Mouse (Mus musculus): ENCODE measurements at regions not wholly inside any gene's neighbourhood (a gene's known extent, or its start where the extent isn't known, plus 50 kb on each side); places are given as distances from the start of the nearest gene placed in this dataset. TPM values are rescaled to one million over a fixed set of nuclear protein-coding genes. Genes with fewer than 3 reads are reported as not detected.

DNA sequence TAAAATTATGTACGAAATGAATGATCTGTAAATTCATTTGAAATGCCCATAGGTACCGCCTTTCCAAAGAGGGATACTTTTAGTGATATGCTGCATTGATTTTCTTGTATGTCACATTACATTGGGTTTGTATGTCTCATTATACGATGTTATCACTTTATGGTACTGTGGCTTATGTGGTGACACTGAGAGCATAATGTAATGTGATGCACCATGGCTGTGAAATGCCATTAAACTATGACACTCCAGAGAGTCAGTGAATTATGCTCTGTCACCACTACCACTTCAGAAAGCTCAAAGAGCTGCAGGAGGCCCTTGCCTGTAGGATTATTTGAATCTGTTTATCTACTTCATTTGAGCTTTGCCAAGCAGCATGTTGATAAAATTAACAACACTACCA, 695.4 kb upstream of the Slc10a2 start:
- Histone ChIP-seq H3K4me2 (replicated peaks; ENCODE audit: low read depth, low read length) (no peak overlapping the region), H3K9me3 (ENCODE audit: low read length) (no peaks in the 10 kb centered on the region), H3K9ac (replicated peaks; ENCODE audit: low read length) (no peak overlapping the region), H3K27me3 (ENCODE audit: insufficient read depth, low read length) (no peaks in the 10 kb centered on the region), H3K27ac (ENCODE audit: low read length) (no peak overlapping the region), H3K4me1 (ENCODE audit: insufficient read depth, low read length) (no peaks in the 10 kb centered on the region), H3K4me3 (ENCODE audit: low read length) (no peak overlapping the region), H3K36me3 (ENCODE audit: insufficient read depth, low read length) (no peaks in the 10 kb centered on the region)
- no peak for ATAC-seq (ENCODE audit: low FRiP score, low TSS enrichment)
- WGBS, result 83% methylated on average over 3 of the region's 3 CpGs

DNA sequence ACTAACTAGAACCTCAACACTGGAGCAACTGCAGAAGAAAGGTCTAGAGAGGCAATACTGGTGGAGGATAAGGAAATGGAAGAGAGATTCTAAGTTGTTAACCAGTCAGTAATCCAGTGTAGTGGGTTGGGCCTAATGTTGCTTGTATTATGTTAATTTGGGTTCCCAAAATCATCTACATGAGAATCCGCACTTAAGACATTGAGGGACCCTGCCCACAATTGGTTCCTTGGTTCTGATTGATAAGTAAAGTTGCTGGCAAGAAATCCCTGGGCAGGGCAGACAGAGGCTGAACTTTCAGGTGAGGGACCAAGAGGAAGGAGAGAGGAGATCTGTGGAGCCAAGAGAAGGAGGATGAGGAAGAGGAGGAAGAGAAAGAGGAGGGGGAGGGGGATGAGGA, 651.2 kb upstream of the Slc10a2 start:
- H3K9ac ChIP-seq (replicated peaks; ENCODE audit: low read length), result no peak overlapping the region
- H3K9me3 ChIP-seq (ENCODE audit: low read length), result no peaks in the 10 kb centered on the region
- H3K4me3 ChIP-seq (ENCODE audit: low read length), result no peak overlapping the region
- ATAC-seq (ENCODE audit: low FRiP score, low TSS enrichment), result no peak
- H3K27me3 ChIP-seq (ENCODE audit: insufficient read depth, low read length), result no peaks in the 10 kb centered on the region
- H3K36me3 ChIP-seq (ENCODE audit: insufficient read depth, low read length), result no peaks in the 10 kb centered on the region
- no peaks in the 10 kb centered on the region for H3K4me1 ChIP-seq (ENCODE audit: insufficient read depth, low read length)
- H3K27ac ChIP-seq (ENCODE audit: low read length), result no peak overlapping the region
- 97% methylated on average over 1 of the region's 1 CpGs for WGBS
- H3K4me2 ChIP-seq (replicated peaks; ENCODE audit: low read depth, low read length), result no peak overlapping the region

DNA sequence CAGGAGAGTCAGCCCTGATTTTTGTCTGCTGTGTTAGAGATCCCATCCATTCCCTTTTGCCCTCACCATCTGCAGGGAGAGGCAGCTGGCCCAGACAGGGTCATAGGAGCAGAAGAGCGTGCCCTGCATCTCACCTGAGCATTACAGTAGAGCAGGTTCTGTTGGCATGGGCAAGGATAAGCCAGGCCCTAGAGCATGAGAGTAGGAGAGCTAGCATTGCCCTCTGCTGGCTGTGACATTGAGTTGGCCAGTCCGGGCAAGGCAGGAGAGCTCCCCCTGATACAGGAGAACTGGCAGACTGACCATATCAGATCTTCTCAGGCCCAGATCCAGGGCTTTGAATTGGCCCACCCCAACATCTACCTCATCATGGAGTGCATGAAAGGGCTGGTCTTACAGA, 634.4 kb upstream of the Slc10a2 start:
- Histone ChIP-seq H3K27ac (ENCODE audit: low read length) (no peak overlapping the region), H3K9ac (replicated peaks; ENCODE audit: low read length) (no peak overlapping the region), H3K9me3 (ENCODE audit: low read length) (no peaks in the 10 kb centered on the region), H3K36me3 (ENCODE audit: insufficient read depth, low read length) (no peaks in the 10 kb centered on the region), H3K4me2 (replicated peaks; ENCODE audit: low read depth, low read length) (no peak overlapping the region), H3K27me3 (ENCODE audit: insufficient read depth, low read length) (no peaks in the 10 kb centered on the region), H3K4me1 (ENCODE audit: insufficient read depth, low read length) (no peaks in the 10 kb centered on the region), H3K4me3 (ENCODE audit: low read length) (no peak overlapping the region)
- WGBS, result 74% methylated on average over 2 of the region's 2 CpGs
- ATAC-seq (ENCODE audit: low FRiP score, low TSS enrichment), result peak; percentile 67; the same call in 1 of the 2 replicates

DNA sequence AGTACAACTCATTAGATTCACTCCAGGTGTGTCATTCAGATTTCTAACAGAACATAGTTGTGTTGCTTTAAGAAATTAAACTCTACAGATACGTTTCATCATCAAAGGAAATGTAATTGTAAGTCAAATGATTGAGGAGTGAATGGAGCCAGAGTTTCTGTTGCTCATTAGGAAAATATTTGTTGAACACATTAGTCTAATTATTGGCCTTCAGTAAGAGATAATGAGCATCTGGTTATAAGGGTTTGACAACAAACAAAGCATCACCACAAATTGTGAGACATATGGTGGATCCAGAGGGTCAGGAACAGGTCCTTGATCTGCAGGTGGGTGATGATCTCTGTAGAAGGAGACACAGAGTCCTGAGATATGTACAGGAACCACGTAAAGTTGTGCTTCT, 622.3 kb upstream of the Slc10a2 start:
- no peaks in the 10 kb centered on the region for H3K4me1 ChIP-seq (ENCODE audit: insufficient read depth, low read length)
- 80% methylated on average over 2 of the region's 2 CpGs for WGBS
- no peak for ATAC-seq (ENCODE audit: low FRiP score, low TSS enrichment)
- H3K27ac ChIP-seq (ENCODE audit: low read length), result no peak overlapping the region
- no peak overlapping the region for H3K4me3 ChIP-seq (ENCODE audit: low read length)
- H3K9me3 ChIP-seq (ENCODE audit: low read length), result no peaks in the 10 kb centered on the region
- H3K36me3 ChIP-seq (ENCODE audit: insufficient read depth, low read length), result no peaks in the 10 kb centered on the region
- H3K9ac ChIP-seq (replicated peaks; ENCODE audit: low read length), result no peak overlapping the region
- no peak overlapping the region for H3K4me2 ChIP-seq (replicated peaks; ENCODE audit: low read depth, low read length)
- H3K27me3 ChIP-seq (ENCODE audit: insufficient read depth, low read length), result no peaks in the 10 kb centered on the region

DNA sequence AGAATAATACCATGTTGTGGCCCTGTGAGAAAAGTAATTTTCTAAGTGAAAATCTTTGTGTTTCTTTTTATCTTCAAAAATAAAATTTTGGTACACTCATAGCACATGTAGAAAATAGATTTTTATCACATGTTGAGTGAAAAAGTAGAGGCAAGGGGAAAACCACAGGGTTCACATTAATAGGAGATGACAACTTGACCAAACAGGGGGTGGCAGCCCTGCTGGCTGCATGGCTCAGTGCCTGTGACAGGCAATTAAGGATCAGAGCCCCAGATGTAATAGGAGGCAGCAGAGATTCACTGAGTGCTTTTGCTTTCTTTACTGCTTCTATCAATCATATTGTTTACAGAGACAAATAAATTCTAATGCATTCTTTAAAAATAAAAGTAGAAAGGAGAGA, 582.8 kb upstream of the Slc10a2 start:
- ATAC-seq (ENCODE audit: low FRiP score, low TSS enrichment), result no peak
- Histone ChIP-seq H3K9me3 (ENCODE audit: low read length) (no peaks in the 10 kb centered on the region), H3K27ac (ENCODE audit: low read length) (no peak overlapping the region), H3K4me1 (ENCODE audit: insufficient read depth, low read length) (no peaks in the 10 kb centered on the region), H3K9ac (replicated peaks; ENCODE audit: low read length) (no peak overlapping the region), H3K36me3 (ENCODE audit: insufficient read depth, low read length) (no peaks in the 10 kb centered on the region), H3K4me2 (replicated peaks; ENCODE audit: low read depth, low read length) (no peak overlapping the region), H3K27me3 (ENCODE audit: insufficient read depth, low read length) (no peaks in the 10 kb centered on the region), H3K4me3 (ENCODE audit: low read length) (no peak overlapping the region)

DNA sequence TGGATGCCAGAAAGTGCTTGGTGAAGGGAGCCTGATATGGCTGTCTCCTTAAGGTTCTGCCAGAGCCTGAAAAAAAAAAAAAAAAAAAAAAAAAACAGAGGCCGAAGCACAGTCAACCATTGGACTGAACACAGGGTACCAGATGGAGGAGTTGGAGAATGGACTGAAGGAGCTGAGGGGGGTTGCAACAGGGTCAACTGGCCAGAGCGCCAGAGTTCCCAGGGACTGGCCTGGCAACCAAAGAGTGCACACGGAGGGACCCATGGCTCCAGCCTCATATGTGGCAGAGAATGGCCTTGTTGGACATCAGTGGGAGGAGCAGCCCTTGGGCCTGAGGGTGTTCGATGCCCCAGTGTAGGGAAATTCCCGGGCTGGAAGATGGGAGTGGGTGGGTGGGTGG, 569.8 kb upstream of the Slc10a2 start:
- WGBS, result 90% methylated on average over 5 of the region's 5 CpGs
- Histone ChIP-seq H3K9ac (replicated peaks; ENCODE audit: low read length) (no peak overlapping the region), H3K27ac (ENCODE audit: low read length) (no peak overlapping the region), H3K4me2 (replicated peaks; ENCODE audit: low read depth, low read length) (no peak overlapping the region), H3K9me3 (ENCODE audit: low read length) (no peaks in the 10 kb centered on the region), H3K27me3 (ENCODE audit: insufficient read depth, low read length) (no peaks in the 10 kb centered on the region), H3K4me3 (ENCODE audit: low read length) (no peak overlapping the region), H3K36me3 (ENCODE audit: insufficient read depth, low read length) (no peaks in the 10 kb centered on the region), H3K4me1 (ENCODE audit: insufficient read depth, low read length) (no peaks in the 10 kb centered on the region)
- no peak for ATAC-seq (ENCODE audit: low FRiP score, low TSS enrichment)

Small RNA genes in the stretch of these regions (microRNA-seq; reads per million reads assigned to microRNA genes)
- gene Gm22565, result not detected

Measured in kidney, embryonic 16.5 days (tissue).